Mouse (Mus musculus): ENCODE measurements around the gene Mylk3. TPM values are rescaled to one million over a fixed set of nuclear protein-coding genes. Genes with fewer than 3 reads are reported as not detected.

The Mylk3 gene
- polyA plus RNA-seq, 1 experiment from 2014 or later: 17.8 TPM

Other genes with a start within 250 kb of the Mylk3 start
- gene Cks1brt, start 234.4 kb downstream of the Mylk3 start, polyA plus RNA-seq (2015; fragmentation: Nextera tagmentation; extraction: Ambion mirVana): not detected in 2 replicates
- not detected in 2 replicates for gene Olfr371, start 160.4 kb downstream of the Mylk3 start, polyA plus RNA-seq (2015; fragmentation: Nextera tagmentation; extraction: Ambion mirVana)
- 70.5 and 84.6 TPM in 2 replicates for gene Orc6, start 86.7 kb downstream of the Mylk3 start, polyA plus RNA-seq (2015; fragmentation: Nextera tagmentation; extraction: Ambion mirVana)
- gene Vps35, start 86.5 kb downstream of the Mylk3 start, polyA plus RNA-seq (2015; fragmentation: Nextera tagmentation; extraction: Ambion mirVana): 196 and 202 TPM in 2 replicates
- gene 4921524J17Rik, start 46.5 kb upstream of the Mylk3 start, polyA plus RNA-seq (2015; fragmentation: Nextera tagmentation; extraction: Ambion mirVana): 32.6 and 33.2 TPM in 2 replicates
- gene Gpt2, start 106.2 kb upstream of the Mylk3 start, polyA plus RNA-seq (2015; fragmentation: Nextera tagmentation; extraction: Ambion mirVana): 12.0 and 12.4 TPM in 2 replicates
- 136 and 149 TPM in 2 replicates for gene Dnaja2, start 169.0 kb upstream of the Mylk3 start, polyA plus RNA-seq (2015; fragmentation: Nextera tagmentation; extraction: Ambion mirVana)